Mouse (Mus musculus) embryonic fibroblast, embryonic 13.5 days (primary cell): ENCODE results near the gene Ttc36.

Experiments
- CTCF ChIP-seq: IDR thresholded peaks from 2 replicates; pipeline ENCODE4 v1.5.1; 2011; ENCODE audit warnings: mild to moderate bottlenecking, control low read depth, low read length, moderate library complexity, borderline replicate concordance; ENCODE audit not compliant: insufficient read depth
- POLR2A ChIP-seq: IDR thresholded peaks from 2 replicates; pipeline ENCODE4 v1.6.1; 2011; ENCODE audit warnings: low read depth, mild to moderate bottlenecking, control low read depth, low read length, moderate library complexity

DNA sequence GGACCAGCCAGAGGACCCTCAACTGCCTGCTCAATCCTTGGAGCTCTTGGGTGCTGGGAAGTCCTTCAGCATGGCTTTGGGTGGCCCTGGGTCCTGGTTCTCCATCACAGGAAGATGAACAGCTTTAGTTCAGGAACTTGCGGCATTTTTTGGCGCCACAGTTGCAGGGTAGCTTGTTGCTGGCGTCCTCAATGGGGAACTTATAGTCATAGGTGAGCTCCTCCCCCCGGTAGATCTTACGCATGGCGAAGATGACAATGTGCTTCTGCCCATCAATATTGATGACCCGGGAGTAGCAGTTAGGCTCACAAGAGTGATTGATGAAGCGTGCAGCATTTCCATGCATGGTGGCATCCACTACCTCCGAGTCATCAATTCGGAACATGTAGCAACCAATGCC, 4.9 kb upstream of the Ttc36 start:
- TF ChIP-seq CTCF (no peak), POLR2A (no peak)
